Mouse (Mus musculus): ENCODE measurements around the gene Ctbp1. TPM values are rescaled to one million over a fixed set of nuclear protein-coding genes. Genes with fewer than 3 reads are reported as not detected.

Ctbp1 gene
- polyA plus RNA-seq, 1 experiment from 2014 or later, result 324 TPM

- Histone ChIP-seq H3K9ac (no peak overlapping the region), H3K4me1 (peaks cover 64% of the 10 kb centered on the region)
Observed at GRCm38 (mm10) chr5:33220350-33221044, 54.3 kb downstream of the Ctbp1 start.

GRCm38 (mm10) chr5:33219831-33220230 is 55.0 kb downstream of the Ctbp1 start:
- Histone ChIP-seq H3K36me3 (no peaks in the 10 kb centered on the region), H3K27ac (no peak overlapping the region), H3K9me3 (replicated peaks) (no peaks in the 10 kb centered on the region), H3K4me1 (peaks cover 57% of the 10 kb centered on the region), H3K4me3 (replicated peaks) (no peak overlapping the region), H3K27me3 (no peaks in the 10 kb centered on the region), H3K9ac (no peak overlapping the region), H3K4me2 (no peak overlapping the region)
- 88% methylated on average over 4 of the region's 4 CpGs for WGBS
- ATAC-seq (replicated peaks; ENCODE audit: low FRiP score), result no peak

More at GRCm38 (mm10) chr5:33220350-33221044, 54.3 kb downstream of the Ctbp1 start:
- no peak overlapping the region for H3K27ac ChIP-seq
- no peak for ATAC-seq (replicated peaks; ENCODE audit: low FRiP score)
- H3K4me2 ChIP-seq, result no peak overlapping the region
- no peaks in the 10 kb centered on the region for H3K9me3 ChIP-seq (replicated peaks)
- no peaks in the 10 kb centered on the region for H3K36me3 ChIP-seq
- 54% methylated on average over 10 of the region's 10 CpGs for WGBS
- H3K4me3 ChIP-seq (replicated peaks), result no peak overlapping the region
- H3K27me3 ChIP-seq, result no peaks in the 10 kb centered on the region

- Histone ChIP-seq H3K9me3 (replicated peaks) (no peaks in the 10 kb centered on the region), H3K4me2 (no peak overlapping the region), H3K27ac (peak overlapping the region; percentile 38; the same call in 1 of the 2 replicates), H3K4me1 (peaks cover 51% of the 10 kb centered on the region), H3K4me3 (replicated peaks) (no peak overlapping the region), H3K9ac (no peak overlapping the region), H3K27me3 (no peaks in the 10 kb centered on the region), H3K36me3 (no peaks in the 10 kb centered on the region)
- WGBS, result 75% methylated on average over 20 of the region's 20 CpGs
- ATAC-seq (replicated peaks; ENCODE audit: low FRiP score), result no peak
Observed at GRCm38 (mm10) chr5:33218746-33219449, 55.9 kb downstream of the Ctbp1 start.

- H3K4me1 ChIP-seq, result peaks cover 45% of the 10 kb centered on the region
- WGBS, result 31% methylated on average over 5 of the region's 5 CpGs
Observed at GRCm38 (mm10) chr5:33218081-33218480, 56.7 kb downstream of the Ctbp1 start, which contains the start of gene Spon2. TSS of gene Spon2 (minus strand) at chr5:33218455.

GRCm38 (mm10) chr5:33217663-33218062 is 57.1 kb downstream of the Ctbp1 start:
- no peak overlapping the region for H3K27ac ChIP-seq
- H3K4me1 ChIP-seq, result peaks cover 41% of the 10 kb centered on the region
- 46% methylated on average over 3 of the region's 3 CpGs for whole genome bisulfite sequencing
- no peaks in the 10 kb centered on the region for H3K27me3 ChIP-seq
- H3K9ac ChIP-seq, result no peak overlapping the region
- no peaks in the 10 kb centered on the region for H3K9me3 ChIP-seq (replicated peaks)
- H3K4me3 ChIP-seq (replicated peaks), result no peak overlapping the region
- ATAC-seq (replicated peaks; ENCODE audit: low FRiP score), result no peak
- 0 out of 2 replicates have a peak overlapping the region, but pooled peaks have one; percentile 13 for H3K4me2 ChIP-seq
- H3K36me3 ChIP-seq, result no peaks in the 10 kb centered on the region

More at GRCm38 (mm10) chr5:33218081-33218480, 56.7 kb downstream of the Ctbp1 start, which contains the start of gene Spon2:
- H3K4me3 ChIP-seq (replicated peaks), result no peak within 1 kb of the TSS
- H3K9ac ChIP-seq, result no peak within 1 kb of the TSS
- H3K9me3 ChIP-seq (replicated peaks), result no peaks in the 10 kb centered on the region
- H3K36me3 ChIP-seq, result no peaks in the 10 kb centered on the region
- peak within 1 kb of the TSS; percentile 38; the same call in 1 of the 2 replicates for H3K27ac ChIP-seq
- 0 out of 2 replicates have a peak within 1 kb of the TSS, but pooled peaks have one; percentile 13 for H3K4me2 ChIP-seq
- no peaks in the 10 kb centered on the region for H3K27me3 ChIP-seq
- peak; percentile 55; the same call in 1 of the 2 replicates for ATAC-seq (replicated peaks; ENCODE audit: low FRiP score)

GRCm38 (mm10) chr5:33214723-33215122 is 60.1 kb downstream of the Ctbp1 start:
- Histone ChIP-seq H3K4me3 (replicated peaks) (no peak overlapping the region), H3K27ac (no peak overlapping the region), H3K9me3 (replicated peaks) (no peaks in the 10 kb centered on the region), H3K4me1 (peaks cover 19% of the 10 kb centered on the region), H3K9ac (no peak overlapping the region), H3K27me3 (no peaks in the 10 kb centered on the region), H3K4me2 (no peak overlapping the region), H3K36me3 (no peaks in the 10 kb centered on the region)
- 60% methylated on average over 4 of the region's 4 CpGs for WGBS
- no peak for ATAC-seq (replicated peaks; ENCODE audit: low FRiP score)

- Histone ChIP-seq H3K4me2 (no peak overlapping the region), H3K9ac (no peak overlapping the region), H3K27me3 (no peaks in the 10 kb centered on the region), H3K4me3 (replicated peaks) (no peak overlapping the region), H3K4me1 (no peaks in the 10 kb centered on the region), H3K36me3 (no peaks in the 10 kb centered on the region), H3K27ac (no peak overlapping the region), H3K9me3 (replicated peaks) (no peaks in the 10 kb centered on the region)
- no peak for ATAC-seq (replicated peaks; ENCODE audit: low FRiP score)
- 84% methylated on average over 5 of the region's 5 CpGs for WGBS
Observed at GRCm38 (mm10) chr5:33211254-33211653, 63.5 kb downstream of the Ctbp1 start.

- Histone ChIP-seq H3K27me3 (no peaks in the 10 kb centered on the region), H3K4me3 (replicated peaks) (no peak overlapping the region), H3K36me3 (no peaks in the 10 kb centered on the region), H3K4me1 (no peaks in the 10 kb centered on the region), H3K27ac (no peak overlapping the region), H3K4me2 (no peak overlapping the region), H3K9me3 (replicated peaks) (no peaks in the 10 kb centered on the region), H3K9ac (no peak overlapping the region)
- 91% methylated on average over 3 of the region's 3 CpGs for WGBS
- no peak for ATAC-seq (replicated peaks; ENCODE audit: low FRiP score)
Observed at GRCm38 (mm10) chr5:33210515-33210914, 64.3 kb downstream of the Ctbp1 start.

GRCm38 (mm10) chr5:33208533-33209245 is 66.1 kb downstream of the Ctbp1 start:
- Histone ChIP-seq H3K9me3 (replicated peaks) (no peaks in the 10 kb centered on the region), H3K27me3 (no peaks in the 10 kb centered on the region), H3K36me3 (no peaks in the 10 kb centered on the region), H3K9ac (no peak overlapping the region), H3K27ac (no peak overlapping the region), H3K4me2 (no peak overlapping the region), H3K4me3 (replicated peaks) (no peak overlapping the region), H3K4me1 (peaks cover 5% of the 10 kb centered on the region)
- no peak for ATAC-seq (replicated peaks; ENCODE audit: low FRiP score)
- WGBS, result 74% methylated on average over 14 of the region's 14 CpGs

GRCm38 (mm10) chr5:33207136-33207535 is 67.7 kb downstream of the Ctbp1 start:
- no peak overlapping the region for H3K27ac ChIP-seq
- no peak overlapping the region for H3K9ac ChIP-seq
- H3K27me3 ChIP-seq, result no peaks in the 10 kb centered on the region
- ATAC-seq (replicated peaks; ENCODE audit: low FRiP score), result no peak
- H3K4me3 ChIP-seq (replicated peaks), result no peak overlapping the region
- no peaks in the 10 kb centered on the region for H3K36me3 ChIP-seq
- 64% methylated on average over 9 of the region's 9 CpGs for WGBS
- H3K9me3 ChIP-seq (replicated peaks), result no peaks in the 10 kb centered on the region
- peaks cover 5% of the 10 kb centered on the region for H3K4me1 ChIP-seq
- no peak overlapping the region for H3K4me2 ChIP-seq

GRCm38 (mm10) chr5:33206328-33206727 is 68.5 kb downstream of the Ctbp1 start:
- no peak for ATAC-seq (replicated peaks; ENCODE audit: low FRiP score)
- 90% methylated on average over 7 of the region's 7 CpGs for WGBS
- Histone ChIP-seq H3K4me3 (replicated peaks) (no peak overlapping the region), H3K27me3 (no peaks in the 10 kb centered on the region), H3K36me3 (no peaks in the 10 kb centered on the region), H3K27ac (no peak overlapping the region), H3K4me1 (peaks cover 5% of the 10 kb centered on the region), H3K9ac (no peak overlapping the region), H3K4me2 (no peak overlapping the region), H3K9me3 (replicated peaks) (no peaks in the 10 kb centered on the region)

- Histone ChIP-seq H3K27ac (no peak overlapping the region), H3K4me3 (replicated peaks) (no peak overlapping the region), H3K4me2 (peak overlapping the region; percentile 52), H3K9me3 (replicated peaks) (no peaks in the 10 kb centered on the region), H3K27me3 (no peaks in the 10 kb centered on the region), H3K36me3 (no peaks in the 10 kb centered on the region), H3K9ac (no peak overlapping the region), H3K4me1 (peaks cover 5% of the 10 kb centered on the region)
- WGBS, result 55% methylated on average over 7 of the region's 7 CpGs
- no peak for ATAC-seq (replicated peaks; ENCODE audit: low FRiP score)
Observed at GRCm38 (mm10) chr5:33204284-33204683, 70.5 kb downstream of the Ctbp1 start.
